Mouse (Mus musculus) left cerebral cortex, adult 6 months (tissue): ENCODE measurements around the gene Pank2. TPM values are rescaled to one million over a fixed set of nuclear protein-coding genes. Genes with fewer than 3 reads are reported as not detected.

Source experiments
- long read RNA-seq, 2 experiments: library from polyadenylated mRNA; unstranded; transcript quantifications; one replicate each; pipeline ENCODE4 v2.0.0; 2019 to 2020
- polyA plus RNA-seq: library from polyadenylated mRNA; unstranded; fragments of <200 nt; fragmentation: Nextera tagmentation; gene quantifications from 2 replicates; pipeline ENCODE4 v1.2.3, GENCODE M21; 2021

The Pank2 gene
- polyA plus RNA-seq = 6.8 and 61.9 TPM in 2 replicates
- long read RNA-seq, experiment 1, full-length matches to known transcripts = 4 of 22 reads
- long read RNA-seq, experiment 1, partial matches to known transcripts = 6 of 22 reads
- long read RNA-seq, experiment 1, other reads (novel, unspliced or antisense) = 12 of 22 reads
- long read RNA-seq, experiment 2, partial matches to known transcripts = 5 of 15 reads
- long read RNA-seq, experiment 2, other reads (novel, unspliced or antisense) = 9 of 15 reads

GRCm38 (mm10) chr2:131262213-131262672 is at the start of gene Pank2:
Gene Pank2 (plus strand): TSS chr2:131262495.

GRCm38 (mm10) chr2:131233307-131234126 is 28.8 kb upstream of the Pank2 start, which contains the start of gene Mavs:
Gene Mavs (plus strand): TSS chr2:131234063.

Other genes with a start within 250 kb of the Pank2 start
- 95.8 and 168 TPM in 2 replicates for gene Gfra4, start 219.4 kb upstream of the Pank2 start, polyA plus RNA-seq
- 0.90 and 1.4 TPM in 2 replicates for gene Adam33, start 198.7 kb upstream of the Pank2 start, polyA plus RNA-seq
- 0.06 TPM in 1 of 2 replicates, not detected in the other for gene Siglec1, start 175.7 kb upstream of the Pank2 start, polyA plus RNA-seq
- gene Hspa12b, start 135.2 kb upstream of the Pank2 start, polyA plus RNA-seq = 0.97 and 1.6 TPM in 2 replicates
- gene Gm11037, start 129.0 kb upstream of the Pank2 start, polyA plus RNA-seq = not detected in 2 replicates
- gene 1700037H04Rik, start 102.4 kb upstream of the Pank2 start, polyA plus RNA-seq = 67.9 and 147 TPM in 2 replicates
- gene Cenpb, start 82.4 kb upstream of the Pank2 start, polyA plus RNA-seq = 4.0 and 4.6 TPM in 2 replicates
- 3.6 and 4.7 TPM in 2 replicates for gene Cdc25b, start 75.5 kb upstream of the Pank2 start, polyA plus RNA-seq
- gene Spef1, start 75.2 kb upstream of the Pank2 start, polyA plus RNA-seq = 2.8 and 4.3 TPM in 2 replicates
- gene Ap5s1, start 55.4 kb upstream of the Pank2 start, polyA plus RNA-seq = 29.5 and 32.4 TPM in 2 replicates
- 4.0 and 4.8 TPM in 2 replicates for gene Mavs, start 28.4 kb upstream of the Pank2 start, polyA plus RNA-seq
- gene Rnf24, start 90.4 kb downstream of the Pank2 start, polyA plus RNA-seq = 19.6 and 21.2 TPM in 2 replicates
- gene Smox, start 229.0 kb downstream of the Pank2 start, polyA plus RNA-seq = 33.5 and 35.1 TPM in 2 replicates